Mouse (Mus musculus) heart, adult 2 months (tissue): ENCODE results near the gene Gm45837. TPM values are rescaled to one million over a fixed set of nuclear protein-coding genes. Genes with fewer than 3 reads are reported as not detected.

Source experiments
- DNase-seq, 2 experiments: peaks; one replicate each; pipeline ENCODE4 v3.0.0; 2021
- H3K27ac ChIP-seq: fragments of 200-600 bp; 2 replicates; pipeline ENCODE4 v1.8.1; 2022
- H3K27me3 ChIP-seq: fragments of 200-500 bp; 2 replicates; pipeline ENCODE4 v1.6.1; 2012; ENCODE audit warnings: mild to moderate bottlenecking, low read length, inconsistent platforms, mixed read lengths; ENCODE audit not compliant: control insufficient read depth, insufficient read depth
- H3K36me3 ChIP-seq: fragments of 200-500 bp; 2 replicates; pipeline ENCODE4 v1.6.1; 2012; ENCODE audit warnings: low read length, inconsistent platforms; ENCODE audit not compliant: control insufficient read depth, insufficient read depth
- H3K4me1 ChIP-seq: fragments of 200-500 bp; 2 replicates; pipeline ENCODE4 v1.6.1; 2011; ENCODE audit warnings: low read length; ENCODE audit not compliant: control insufficient read depth, insufficient read depth
- H3K4me3 ChIP-seq: fragments of 200-600 bp; 2 replicates; pipeline ENCODE4 v1.8.1; 2022
- H3K79me2 ChIP-seq: fragments of 200-500 bp; replicated peaks from 2 replicates; pipeline ENCODE4 v1.6.1; 2012; ENCODE audit warnings: mild to moderate bottlenecking, inconsistent platforms, low read length, moderate library complexity, mixed read lengths; ENCODE audit not compliant: control insufficient read depth, insufficient read depth
- H3K9ac ChIP-seq: fragments of 200-500 bp; 2 replicates; pipeline ENCODE4 v1.6.1; 2012; ENCODE audit warnings: low read depth, mild to moderate bottlenecking, control low read depth, inconsistent platforms, low read length, mixed read lengths
- CTCF ChIP-seq: fragments of 200-600 bp; IDR thresholded peaks from 2 replicates; pipeline ENCODE4 v1.8.1; 2022; ENCODE audit warnings: antibody characterized with exemption, mild to moderate bottlenecking, moderate library complexity
- EP300 ChIP-seq: fragments of 200-500 bp; IDR thresholded peaks from 2 replicates; pipeline ENCODE4 v1.6.1; 2011; ENCODE audit warnings: low read depth, low read length, control low read depth; ENCODE audit not compliant: insufficient read depth
- POLR2A ChIP-seq: fragments of 200-500 bp; IDR thresholded peaks from 2 replicates; pipeline ENCODE4 v1.6.1; 2011; ENCODE audit warnings: mild to moderate bottlenecking, low read depth, low read length, control low read depth; ENCODE audit not compliant: insufficient read depth
- WGBS: fragments of 180-500 bp; shearing (Covaris S2); methylation state at CpG from one replicate; pipeline ENCODE4 v1.1.7; 2018; 5-methylcytosine and 5-hydroxymethylcytosine counted together
- intact Hi-C: fragments of 180-260 bp; cut with DNase I; formaldehyde crosslinking; loops from one replicate; pipeline ENCODE4 v1.15.1; 2025
- polyA plus RNA-seq: library from polyadenylated mRNA; depleted of rRNA; stranded (reverse); fragments of >200 nt; gene quantifications from 2 replicates; pipeline ENCODE4 v1.2.3, GENCODE M21; 2012
- total RNA-seq, 2 experiments: library from RNA; stranded (reverse); gene quantifications; 2 replicates each; pipeline ENCODE4 v1.2.3; 2021

Gene Gm45837
- total and polyA plus RNA-seq, 3 experiments = not detected

DNA sequence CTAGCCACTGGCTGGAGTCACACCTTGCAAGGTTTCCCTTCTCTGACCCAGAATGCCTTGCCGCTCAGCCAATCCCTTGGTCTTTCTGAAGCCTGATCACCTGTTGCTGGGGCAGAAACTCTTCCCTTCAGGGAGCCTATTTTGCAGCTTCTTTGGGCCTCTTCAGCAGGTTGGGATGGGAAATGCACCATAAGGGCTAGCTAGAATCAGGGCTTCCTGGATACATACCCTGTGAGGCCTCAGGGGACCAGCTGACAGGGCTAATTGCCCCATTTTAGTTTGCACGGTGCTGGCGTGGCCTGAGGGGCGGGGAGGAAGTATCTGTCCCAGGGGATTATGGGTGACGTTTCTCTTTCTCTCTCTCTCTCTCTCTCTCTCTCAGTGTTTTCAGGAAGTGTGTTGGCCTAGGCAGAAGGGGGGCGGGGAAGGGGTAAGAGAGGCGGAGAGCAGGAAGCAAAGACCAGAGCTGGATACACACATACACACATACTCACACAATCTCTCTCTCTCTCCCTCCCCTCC, 32.9 kb upstream of the Gm45837 start:
- intact Hi-C loops = no loop called here

DNA sequence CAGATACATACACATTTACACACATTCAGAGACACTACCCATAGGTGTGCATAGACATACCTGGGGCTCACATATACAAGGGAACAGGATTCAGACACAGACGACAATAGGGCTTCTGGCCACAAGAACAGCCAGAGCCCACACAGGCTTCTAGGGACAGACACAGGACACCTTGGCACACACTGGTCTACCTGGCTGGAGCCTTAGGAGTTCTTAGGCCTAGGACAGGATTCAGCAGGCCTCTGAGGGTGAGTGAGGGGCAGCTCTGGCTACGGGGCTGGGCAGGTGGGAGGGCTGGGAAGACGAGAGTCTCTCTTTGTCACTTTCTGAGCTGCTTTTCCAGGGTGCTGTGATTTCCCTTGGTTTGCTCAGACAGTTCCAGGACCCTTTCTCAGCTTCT, 32.4 kb upstream of the Gm45837 start:
- TF ChIP-seq CTCF (no peak), POLR2A (no peak), EP300 (no peak)
- intact Hi-C loops = no loop called here
- no peaks in the 10 kb centered on the region for H3K79me2 ChIP-seq
- peaks cover 7% of the 10 kb centered on the region for H3K4me1 ChIP-seq
- H3K27ac ChIP-seq = peak overlapping the region; percentile 77
- 40% methylated on average over 3 of the region's 3 CpGs for WGBS
- no peak for DNase-seq
- no peaks in the 10 kb centered on the region for H3K27me3 ChIP-seq
- H3K36me3 ChIP-seq = no peaks in the 10 kb centered on the region
- H3K4me3 ChIP-seq = peak overlapping the region; percentile 48
- peak overlapping the region; percentile 33 for H3K9ac ChIP-seq

More for the DNA sequence above, 32.9 kb upstream of the Gm45837 start:
- WGBS = 12% methylated on average over 7 of the region's 7 CpGs
- peak; percentile 82 to 89 for DNase-seq
- Histone ChIP-seq H3K36me3 (no peaks in the 10 kb centered on the region), H3K79me2 (no peaks in the 10 kb centered on the region), H3K27me3 (no peaks in the 10 kb centered on the region), H3K4me1 (peaks cover 7% of the 10 kb centered on the region), H3K4me3 (peak overlapping the region; percentile 48), H3K9ac (peak overlapping the region; percentile 33; the same call in 1 of the 2 replicates), H3K27ac (peak overlapping the region; percentile 77)
- peak; percentile 56 for TF ChIP-seq POLR2A
- peak; percentile 88 for TF ChIP-seq EP300
- no peak for TF ChIP-seq CTCF

DNA sequence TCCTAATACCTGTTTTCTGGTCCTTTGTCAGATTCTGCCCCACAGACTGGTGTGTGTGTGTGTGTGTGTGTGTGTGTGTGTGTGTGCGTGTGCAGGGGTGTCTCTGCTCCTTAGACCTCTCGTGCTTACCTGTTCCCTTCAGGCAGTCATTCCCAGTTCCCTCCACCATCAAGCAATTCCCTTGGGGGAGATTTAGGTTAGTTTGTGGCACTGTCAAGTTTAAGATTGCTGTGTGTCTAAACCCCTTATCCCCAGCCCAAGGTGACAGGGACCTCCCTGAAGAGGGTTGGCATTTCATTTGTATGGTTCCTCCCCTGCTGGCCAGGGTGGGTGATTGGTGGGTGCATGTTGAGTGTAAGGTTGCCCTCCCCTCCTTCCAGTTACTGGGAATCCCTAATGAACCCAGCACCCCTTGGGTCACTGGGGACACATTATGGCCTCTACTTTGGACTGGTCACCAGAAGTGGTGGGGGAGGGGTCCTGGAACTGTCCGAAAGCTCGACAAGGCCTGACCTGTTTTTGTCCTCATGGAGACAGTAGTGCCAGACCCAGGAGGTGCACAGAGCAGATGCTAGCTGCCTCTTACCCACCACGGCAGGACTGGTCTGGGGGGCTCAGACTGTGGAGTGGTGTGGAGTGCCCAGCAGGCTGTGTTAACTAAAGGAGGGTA, 31.8 kb upstream of the Gm45837 start:
- Histone ChIP-seq H3K27ac (peak overlapping the region; percentile 32), H3K4me3 (no peak overlapping the region), H3K36me3 (no peaks in the 10 kb centered on the region), H3K9ac (no peak overlapping the region), H3K4me1 (peaks cover 7% of the 10 kb centered on the region), H3K79me2 (no peaks in the 10 kb centered on the region), H3K27me3 (no peaks in the 10 kb centered on the region)
- intact Hi-C loops = no loop called here
- WGBS = 47% methylated on average over 5 of the region's 5 CpGs
- TF ChIP-seq EP300 = no peak
- TF ChIP-seq CTCF = no peak
- TF ChIP-seq POLR2A = no peak
- DNase-seq = no peak

DNA sequence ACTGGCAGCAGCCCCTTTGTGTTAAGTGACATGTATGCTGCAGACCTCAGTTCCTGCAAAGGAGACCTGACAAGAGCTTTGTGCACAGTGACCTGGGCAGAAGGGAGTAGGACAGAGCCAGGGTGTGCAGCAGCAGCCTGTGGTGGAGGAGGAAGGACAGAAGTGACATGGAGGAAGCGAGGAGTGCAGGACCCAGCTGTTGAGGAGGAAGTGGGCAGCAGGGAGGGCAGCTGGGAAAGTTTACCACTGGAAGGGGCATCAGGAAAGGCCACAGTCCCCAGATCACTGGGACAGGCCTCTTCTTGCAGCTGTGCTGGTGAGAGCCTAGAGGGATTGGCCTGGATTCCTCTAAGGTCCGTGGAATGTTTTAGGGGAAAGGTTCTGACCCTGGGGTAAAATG, 31.0 kb upstream of the Gm45837 start:
- TF ChIP-seq EP300 (no peak), CTCF (no peak), POLR2A (no peak)
- 77% methylated on average over 2 of the region's 2 CpGs for WGBS
- H3K4me3 ChIP-seq = no peak overlapping the region
- DNase-seq = peak in 1 of 2 experiments; percentile 50
- intact Hi-C loops = no loop called here
- H3K36me3 ChIP-seq = no peaks in the 10 kb centered on the region
- H3K4me1 ChIP-seq = peaks cover 11% of the 10 kb centered on the region
- peak overlapping the region; percentile 32; the same call in 1 of the 2 replicates for H3K27ac ChIP-seq
- H3K9ac ChIP-seq = no peak overlapping the region
- no peaks in the 10 kb centered on the region for H3K27me3 ChIP-seq
- no peaks in the 10 kb centered on the region for H3K79me2 ChIP-seq

DNA sequence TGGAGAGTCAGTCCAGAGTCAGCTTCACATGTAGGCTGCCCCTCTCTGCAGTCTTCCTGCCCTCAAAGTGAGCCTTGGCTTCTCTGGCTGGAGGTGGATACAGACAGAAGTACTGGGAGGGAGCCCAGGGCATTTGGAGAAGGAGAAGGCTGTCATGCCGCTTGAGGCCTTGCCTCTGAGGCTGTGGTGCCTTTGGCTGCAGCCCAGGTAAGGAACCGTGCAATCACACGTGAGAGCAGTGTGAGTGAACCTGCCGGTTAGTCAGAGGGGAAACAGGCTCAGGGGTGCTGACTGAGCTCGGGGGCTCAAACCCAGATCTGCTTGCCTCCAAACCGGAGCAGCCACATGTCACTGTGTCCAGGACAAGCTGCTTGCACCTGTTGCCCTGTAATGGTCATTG, 29.2 kb upstream of the Gm45837 start:
- Histone ChIP-seq H3K4me1 (peaks cover 20% of the 10 kb centered on the region), H3K9ac (no peak overlapping the region), H3K79me2 (no peaks in the 10 kb centered on the region), H3K36me3 (no peaks in the 10 kb centered on the region), H3K27ac (no peak overlapping the region), H3K4me3 (no peak overlapping the region), H3K27me3 (no peaks in the 10 kb centered on the region)
- intact Hi-C loops = no loop called here
- 76% methylated on average over 6 of the region's 6 CpGs for WGBS
- DNase-seq = no peak
- TF ChIP-seq POLR2A = no peak
- TF ChIP-seq EP300 = no peak
- TF ChIP-seq CTCF = no peak

DNA sequence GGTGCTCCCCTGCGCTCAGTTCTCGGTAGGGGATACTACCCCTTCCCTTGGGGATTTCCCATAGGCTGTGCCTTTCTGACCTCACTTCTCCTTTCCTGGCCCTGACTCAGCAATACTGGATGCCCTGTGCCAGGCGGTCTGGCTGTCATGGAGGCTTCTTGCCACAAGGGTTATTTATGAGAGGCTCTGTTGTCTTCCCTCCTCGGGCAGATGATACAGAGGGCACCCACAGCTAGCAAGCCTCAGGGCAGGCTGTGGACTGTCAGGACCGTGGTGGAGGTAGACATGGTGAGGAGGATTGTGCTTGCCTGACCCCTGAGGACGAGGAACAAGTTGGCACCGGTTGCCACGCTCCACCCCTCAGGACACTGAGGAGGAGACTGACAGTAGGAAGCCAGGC, 28.3 kb upstream of the Gm45837 start:
- H3K4me3 ChIP-seq = no peak overlapping the region
- WGBS = 63% methylated on average over 8 of the region's 8 CpGs
- intact Hi-C loops = no loop called here

More for the DNA sequence above, 28.3 kb upstream of the Gm45837 start:
- Histone ChIP-seq H3K4me1 (peaks cover 20% of the 10 kb centered on the region), H3K9ac (no peak overlapping the region), H3K79me2 (no peaks in the 10 kb centered on the region), H3K27me3 (no peaks in the 10 kb centered on the region), H3K36me3 (no peaks in the 10 kb centered on the region), H3K27ac (no peak overlapping the region)
- peak; percentile 24 for TF ChIP-seq CTCF
- peak; percentile 39; the same call in 1 of the 2 replicates for TF ChIP-seq EP300
- no peak for TF ChIP-seq POLR2A
- peak; percentile 54 to 75 for DNase-seq
